Mouse (Mus musculus) liver, embryonic 11.5 days (tissue): ENCODE measurements around the gene Abl2. TPM values are rescaled to one million over a fixed set of nuclear protein-coding genes. Genes with fewer than 3 reads are reported as not detected.
A peak's percentile ranks its signal among the peaks of the same experiment; 100 is the strongest.

Experiments used
- ATAC-seq: fragments of 200-750 bp; cut with Nextera tagmentation; replicated peaks from 2 replicates; pipeline ENCODE4 v1.8.0; 2017; ENCODE audit warnings: moderate number of reproducible peaks, mild to moderate bottlenecking, moderate TSS enrichment, moderate library complexity; ENCODE audit not compliant: low FRiP score
- DNase-seq: peaks from one replicate; pipeline ENCODE4 v3.0.0-alpha.2; 2017; ENCODE audit warnings: low spot score
- H3K27ac ChIP-seq: fragments of 300-500 bp; sonication (generic); 2 replicates; pipeline ENCODE4 v1.5.1; 2014; ENCODE audit warnings: mild to moderate bottlenecking, low read depth, low read length, control low read depth
- H3K27me3 ChIP-seq: fragments of 300-500 bp; sonication (generic); replicated peaks from 2 replicates; pipeline ENCODE4 v1.6.1; 2014; ENCODE audit warnings: low read length, mixed read lengths; ENCODE audit not compliant: control insufficient read depth, insufficient read depth
- H3K36me3 ChIP-seq: fragments of 300-500 bp; sonication (generic); 2 replicates; pipeline ENCODE4 v1.6.1; 2014; ENCODE audit warnings: mild to moderate bottlenecking, low read length, moderate library complexity, mixed read lengths; ENCODE audit not compliant: control insufficient read depth, insufficient read depth
- H3K4me1 ChIP-seq: fragments of 300-500 bp; sonication (generic); replicated peaks from 2 replicates; pipeline ENCODE4 v1.6.1; 2014; ENCODE audit warnings: low read length, mixed read lengths; ENCODE audit not compliant: control insufficient read depth, insufficient read depth
- H3K4me2 ChIP-seq: fragments of 300-500 bp; sonication (generic); 2 replicates; pipeline ENCODE4 v1.6.1; 2014; ENCODE audit warnings: mild to moderate bottlenecking, control low read depth, moderate library complexity
- H3K4me3 ChIP-seq: fragments of 300-500 bp; sonication (generic); 2 replicates; pipeline ENCODE4 v1.5.1; 2014; ENCODE audit warnings: low read depth, low read length, control low read depth
- H3K9ac ChIP-seq: fragments of 300-500 bp; sonication (generic); 2 replicates; pipeline ENCODE4 v1.6.1; 2014; ENCODE audit warnings: low read depth, low read length, control low read depth
- H3K9me3 ChIP-seq: fragments of 300-500 bp; sonication (generic); 2 replicates; pipeline ENCODE4 v1.6.1; 2016; ENCODE audit warnings: low read length, inconsistent platforms, mixed read lengths; ENCODE audit not compliant: control insufficient read depth
- WGBS: fragments of 180-500 bp; shearing (Covaris S2); extraction: QIAGEN DNeasy Blood & Tissue Kit; methylation state at CpG from one replicate; pipeline ENCODE4 v1.1.7; 2014; 5-methylcytosine and 5-hydroxymethylcytosine counted together
- polyA plus RNA-seq: library from polyadenylated mRNA; unstranded; fragments of >200 nt; fragmentation: Nextera tagmentation; extraction: Ambion mirVana; gene quantifications from 2 replicates; pipeline ENCODE4 v1.2.1, GENCODE M21; 2014

Abl2 gene
- polyA plus RNA-seq, 1 experiment from 2014 or later, result 4.0 TPM

DNA sequence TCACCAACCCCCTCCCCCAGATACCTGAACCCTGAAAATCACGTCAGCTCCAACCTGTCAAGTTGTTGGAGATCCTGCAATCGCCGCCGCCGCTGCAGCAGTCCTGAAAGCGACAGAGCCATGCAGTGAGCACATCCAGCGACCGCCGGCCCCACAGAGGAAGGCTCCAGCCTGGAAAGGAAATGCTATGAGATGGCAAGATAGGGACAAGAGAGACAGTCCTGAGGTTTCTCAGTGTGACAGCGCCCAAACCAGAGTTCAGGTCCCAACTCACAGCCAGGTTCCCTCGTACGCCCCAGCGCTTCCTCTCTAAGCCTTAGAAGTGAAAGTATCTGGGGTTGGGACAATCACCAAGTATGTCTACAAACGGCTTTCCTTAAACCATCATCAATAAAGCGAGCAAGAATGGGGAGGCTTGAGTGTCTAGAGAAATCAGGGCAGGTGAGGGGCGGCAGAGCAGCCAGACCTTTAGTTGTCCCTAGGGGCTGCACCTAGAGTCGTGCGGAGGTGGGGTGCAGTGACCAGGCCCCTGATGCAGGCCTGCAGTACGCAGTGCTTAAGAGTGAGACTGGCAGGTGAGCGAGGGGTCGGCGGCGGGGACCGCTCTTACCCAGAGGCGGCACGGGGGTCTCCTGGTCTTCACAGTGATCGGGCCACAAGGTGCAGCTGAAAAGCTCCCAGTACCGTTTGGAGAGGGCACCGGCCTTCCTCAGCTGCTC is 115.0 kb downstream of the Abl2 start:
- H3K27me3 ChIP-seq, result no peaks in the 10 kb centered on the region
- peak overlapping the region; percentile 57 for H3K9ac ChIP-seq
- peak overlapping the region; percentile 66 for H3K4me3 ChIP-seq
- peak overlapping the region; percentile 100 for H3K4me2 ChIP-seq
- no peaks in the 10 kb centered on the region for H3K36me3 ChIP-seq
- DNase-seq (peak; percentile 65), ATAC-seq (peak; percentile 39; the same call in 1 of the 2 replicates)
- H3K9me3 ChIP-seq, result no peaks in the 10 kb centered on the region
- WGBS, result under 1% methylated on average over 29 of the region's 29 CpGs
- no peaks in the 10 kb centered on the region; the same call in 1 of the 2 replicates for H3K4me1 ChIP-seq
- no peak overlapping the region for H3K27ac ChIP-seq

DNA sequence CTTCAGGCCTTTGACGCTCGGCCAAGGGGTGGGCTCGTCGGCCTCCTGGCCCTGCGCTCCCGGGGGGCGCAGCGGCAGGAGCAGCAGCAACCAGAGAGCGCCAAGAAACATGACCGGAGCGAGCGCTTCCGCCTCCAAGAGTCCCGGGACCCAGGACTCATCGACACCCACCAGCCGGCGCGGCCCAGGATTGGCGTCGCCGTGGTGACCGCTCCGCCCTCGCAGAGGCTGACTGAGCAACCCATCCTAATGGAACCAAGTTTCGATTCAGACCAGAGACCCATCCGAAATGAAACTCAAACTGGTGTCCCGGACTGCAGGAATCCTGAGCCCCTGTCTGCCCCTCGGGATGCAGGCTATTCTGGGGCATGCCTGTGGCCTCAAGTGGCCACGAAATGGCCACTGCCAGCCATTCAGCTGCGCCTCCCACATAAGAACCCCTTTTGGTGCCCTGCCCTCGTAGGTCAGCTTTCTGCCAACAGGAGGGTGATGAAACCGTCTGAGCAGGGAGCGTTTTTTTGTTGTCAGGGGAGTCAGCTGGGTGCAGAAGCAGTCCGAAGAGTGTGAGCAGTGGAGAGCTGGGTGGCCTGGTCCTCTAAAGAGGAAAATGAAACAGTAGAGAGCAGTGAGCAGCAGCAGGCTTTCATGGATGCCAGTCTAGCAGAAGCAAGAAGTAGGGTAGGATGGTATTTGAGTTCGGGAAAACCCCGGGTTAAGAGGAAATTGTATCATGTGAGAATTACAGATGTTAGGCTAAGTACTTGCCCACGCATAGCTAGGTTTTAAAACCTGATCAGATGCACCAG is 115.8 kb downstream of the Abl2 start, which contains the start of gene Tor3a:
TSS of gene Tor3a (minus strand) at position 162 of the 806 bp plus-strand sequence.
- Histone ChIP-seq H3K4me2 (peak within 1 kb of the TSS; percentile 100), H3K4me3 (peak within 1 kb of the TSS; percentile 66), H3K9me3 (no peaks in the 10 kb centered on the region), H3K9ac (peak within 1 kb of the TSS; percentile 57), H3K4me1 (no peaks in the 10 kb centered on the region; the same call in 1 of the 2 replicates), H3K27me3 (no peaks in the 10 kb centered on the region), H3K27ac (no peak within 1 kb of the TSS), H3K36me3 (no peaks in the 10 kb centered on the region)
- ATAC-seq (peak; percentile 76), DNase-seq (peak; percentile 76)
- WGBS, result 8% methylated on average over 37 of the region's 37 CpGs

DNA sequence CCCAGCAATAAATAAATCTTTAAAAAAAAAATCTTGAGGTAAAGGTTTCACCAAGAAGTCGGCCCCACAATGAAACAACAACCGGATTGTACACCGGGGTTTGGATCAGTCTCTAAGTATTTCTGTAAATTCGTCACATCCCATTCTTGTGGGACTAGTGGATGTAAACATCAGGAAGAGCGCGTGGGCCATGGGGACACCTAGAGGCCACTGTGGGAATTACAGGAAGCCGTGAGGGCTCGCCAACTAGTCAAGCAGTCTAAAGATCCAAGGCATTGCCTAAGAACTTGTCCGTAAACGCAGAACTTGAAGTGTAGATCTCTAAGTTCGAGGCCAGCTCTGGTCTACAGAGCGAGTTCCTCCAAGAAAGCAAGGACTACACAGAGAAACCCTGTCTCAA is 117.6 kb downstream of the Abl2 start:
- no peak for DNase-seq
- Histone ChIP-seq H3K36me3 (0 out of 2 replicates have a peak, but pooled peaks cover 3% of the 10 kb centered on the region), H3K4me3 (no peak overlapping the region), H3K27me3 (no peaks in the 10 kb centered on the region), H3K4me2 (no peak overlapping the region), H3K27ac (no peak overlapping the region), H3K9ac (no peak overlapping the region), H3K4me1 (no peaks in the 10 kb centered on the region; the same call in 1 of the 2 replicates), H3K9me3 (no peaks in the 10 kb centered on the region)
- ATAC-seq, result no peak
- 22% methylated on average over 12 of the region's 12 CpGs for WGBS

DNA sequence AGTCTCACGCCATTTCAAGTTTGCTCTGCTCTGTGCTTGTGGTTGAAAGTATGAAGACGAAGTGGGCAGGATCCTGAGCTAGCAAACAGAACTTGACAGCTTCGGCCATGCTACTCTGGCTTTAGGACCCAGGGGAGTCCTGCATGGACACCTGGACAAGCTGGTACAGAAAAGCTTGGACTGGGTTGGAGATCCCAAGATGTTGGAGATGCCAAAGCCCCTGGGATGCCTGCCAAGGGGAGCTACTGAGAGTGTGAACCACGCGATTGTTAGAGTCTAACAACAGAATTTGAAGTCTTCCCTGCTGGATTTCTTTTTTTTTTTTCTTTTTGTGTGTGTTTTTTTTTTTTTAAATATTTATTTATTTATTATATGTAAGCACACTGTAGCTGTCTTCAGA is 118.0 kb downstream of the Abl2 start:
- Histone ChIP-seq H3K36me3 (0 out of 2 replicates have a peak, but pooled peaks cover 3% of the 10 kb centered on the region), H3K4me3 (no peak overlapping the region), H3K27me3 (no peaks in the 10 kb centered on the region), H3K9me3 (no peaks in the 10 kb centered on the region), H3K27ac (no peak overlapping the region), H3K9ac (no peak overlapping the region), H3K4me2 (no peak overlapping the region), H3K4me1 (no peaks in the 10 kb centered on the region; the same call in 1 of the 2 replicates)
- 76% methylated on average over 5 of the region's 5 CpGs for WGBS
- ATAC-seq (no peak), DNase-seq (no peak)

DNA sequence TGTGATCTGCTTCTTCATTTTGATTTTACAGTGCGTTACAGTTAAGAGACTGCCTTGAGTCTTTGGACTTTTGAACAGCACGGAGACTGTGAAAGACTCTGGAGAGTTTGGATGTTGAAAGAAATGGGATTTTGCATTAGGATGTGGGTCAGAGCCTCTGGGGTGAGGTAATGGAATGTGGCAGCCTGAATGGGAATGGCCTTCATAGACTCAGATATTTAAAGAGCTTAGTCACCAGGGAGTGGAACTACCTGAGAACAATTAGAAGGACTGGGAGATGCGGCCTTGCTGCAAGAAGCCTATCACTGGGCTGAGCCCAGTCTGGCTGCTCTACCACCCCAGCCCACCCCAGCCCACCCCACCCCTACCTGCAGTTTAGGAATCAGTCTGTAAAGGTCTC is 118.6 kb downstream of the Abl2 start:
- Histone ChIP-seq H3K9ac (no peak overlapping the region), H3K27me3 (no peaks in the 10 kb centered on the region), H3K9me3 (no peaks in the 10 kb centered on the region), H3K4me3 (no peak overlapping the region), H3K4me1 (no peaks in the 10 kb centered on the region; the same call in 1 of the 2 replicates), H3K36me3 (0 out of 2 replicates have a peak, but pooled peaks cover 3% of the 10 kb centered on the region), H3K4me2 (no peak overlapping the region), H3K27ac (no peak overlapping the region)
- no peak for ATAC-seq
- 81% methylated on average over 3 of the region's 3 CpGs for WGBS
- no peak for DNase-seq

DNA sequence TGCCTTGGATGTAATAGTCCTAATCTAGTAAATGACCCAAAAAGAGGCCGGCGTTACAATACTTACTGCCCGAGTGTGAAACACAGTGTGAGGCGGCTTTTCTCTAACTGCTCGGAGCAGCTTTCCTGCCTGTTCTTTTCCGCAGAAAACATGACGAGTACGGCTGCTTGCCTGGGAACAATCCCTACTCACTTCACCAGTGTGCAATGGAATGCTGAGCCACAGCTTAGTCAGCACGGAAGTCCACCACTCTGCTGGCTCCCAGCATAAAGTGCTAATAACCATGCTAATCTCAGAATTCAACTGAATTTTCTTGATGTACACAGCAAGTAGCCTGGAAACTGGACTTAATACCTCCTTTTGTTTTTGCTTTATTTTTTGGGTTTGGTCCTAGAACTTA is 121.0 kb downstream of the Abl2 start:
- no peak overlapping the region for H3K9ac ChIP-seq
- H3K36me3 ChIP-seq, result 0 out of 2 replicates have a peak, but pooled peaks cover 7% of the 10 kb centered on the region
- 91% methylated on average over 9 of the region's 9 CpGs for WGBS
- DNase-seq (no peak), ATAC-seq (no peak)
- H3K27ac ChIP-seq, result no peak overlapping the region
- H3K4me3 ChIP-seq, result no peak overlapping the region
- no peaks in the 10 kb centered on the region for H3K9me3 ChIP-seq
- no peak overlapping the region for H3K4me2 ChIP-seq
- H3K27me3 ChIP-seq, result no peaks in the 10 kb centered on the region
- no peaks in the 10 kb centered on the region for H3K4me1 ChIP-seq

DNA sequence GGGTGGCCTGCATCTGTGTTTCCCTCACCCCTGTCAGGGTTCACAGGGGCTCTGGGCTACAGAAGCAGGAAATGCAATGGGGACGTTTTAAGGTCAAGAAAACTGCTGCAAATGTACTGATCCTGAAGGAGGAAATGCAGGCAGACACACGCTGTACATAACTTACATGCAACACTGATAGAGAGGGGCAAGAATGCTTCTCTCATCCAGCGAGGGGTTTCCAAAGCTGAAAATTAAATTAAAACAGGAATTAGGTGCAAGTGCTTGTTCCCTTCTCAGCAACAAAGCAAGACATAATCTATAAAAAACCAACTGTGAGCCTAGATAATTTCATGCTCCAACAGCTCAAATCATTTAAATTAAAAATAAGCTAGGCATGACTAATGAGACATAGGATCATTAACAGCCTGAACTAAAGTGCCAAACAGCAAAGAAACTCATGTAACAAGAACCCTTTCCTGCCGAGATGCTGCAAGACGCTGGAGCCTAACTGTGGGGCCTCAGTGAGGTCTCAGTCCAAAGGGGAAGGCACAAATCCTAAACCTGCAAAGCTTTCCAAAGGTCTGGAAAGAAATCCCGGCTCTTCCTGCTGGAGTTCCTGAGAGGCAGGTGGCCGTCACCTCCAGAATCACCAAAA is 127.6 kb downstream of the Abl2 start:
- H3K27ac ChIP-seq, result no peak overlapping the region
- H3K27me3 ChIP-seq, result no peaks in the 10 kb centered on the region
- DNase-seq, result no peak
- peaks cover 9% of the 10 kb centered on the region; the same call in 1 of the 2 replicates for H3K36me3 ChIP-seq
- no peaks in the 10 kb centered on the region for H3K4me1 ChIP-seq
- H3K9me3 ChIP-seq, result no peaks in the 10 kb centered on the region
- ATAC-seq, result no peak
- H3K4me2 ChIP-seq, result no peak overlapping the region
- no peak overlapping the region for H3K4me3 ChIP-seq
- WGBS, result 79% methylated on average over 7 of the region's 7 CpGs
- H3K9ac ChIP-seq, result no peak overlapping the region
